Mouse (Mus musculus): ENCODE results near the gene Pik3cb. TPM values are rescaled to one million over a fixed set of nuclear protein-coding genes. Genes with fewer than 3 reads are reported as not detected.

Gene Pik3cb
- polyA plus RNA-seq (2012; rRNA removed) = 10.0 and 10.1 TPM in 2 replicates

DNA sequence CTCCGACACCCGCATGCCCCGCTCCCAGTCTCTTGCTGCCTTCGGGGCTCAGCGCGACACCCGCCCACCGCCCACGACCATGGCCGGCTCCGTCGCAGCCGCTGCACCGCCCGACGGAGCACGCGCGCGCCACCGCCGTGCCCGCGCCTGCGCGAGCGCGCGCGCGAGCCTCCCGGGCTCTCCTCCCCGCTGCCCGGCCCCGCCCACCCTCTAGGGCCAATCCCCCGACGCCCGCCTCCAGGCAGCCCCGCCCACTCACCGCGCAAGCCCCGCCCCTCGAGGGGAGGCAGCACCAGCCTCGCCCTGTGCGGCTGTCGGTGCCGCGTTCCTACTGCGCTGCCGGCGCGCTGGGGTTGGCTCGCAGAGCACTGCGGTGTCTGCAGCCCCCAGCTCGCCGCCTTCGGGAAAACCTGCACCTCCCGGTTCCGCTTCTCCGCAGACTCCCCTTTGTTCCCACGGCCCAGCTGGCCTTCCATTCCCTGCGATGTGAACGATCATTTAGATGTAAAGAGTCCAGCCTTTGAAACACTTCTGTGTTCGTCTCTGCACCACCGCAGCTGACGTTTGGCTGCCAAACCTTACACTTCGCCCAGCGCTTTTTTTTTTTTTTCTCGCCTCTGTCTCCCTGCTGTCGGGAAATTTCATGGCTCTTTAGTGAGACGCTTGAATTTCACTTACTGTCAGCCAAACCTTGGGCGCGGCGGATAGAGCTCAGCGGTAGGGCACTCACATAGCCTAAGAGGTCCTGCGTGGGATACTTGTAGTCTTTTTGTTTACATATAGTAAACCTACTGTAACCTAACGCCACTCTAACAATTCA is at the start of gene Pik3cb:
Gene Pik3cb (minus strand): TSS at position 559 of the 820 bp plus-strand sequence.

DNA sequence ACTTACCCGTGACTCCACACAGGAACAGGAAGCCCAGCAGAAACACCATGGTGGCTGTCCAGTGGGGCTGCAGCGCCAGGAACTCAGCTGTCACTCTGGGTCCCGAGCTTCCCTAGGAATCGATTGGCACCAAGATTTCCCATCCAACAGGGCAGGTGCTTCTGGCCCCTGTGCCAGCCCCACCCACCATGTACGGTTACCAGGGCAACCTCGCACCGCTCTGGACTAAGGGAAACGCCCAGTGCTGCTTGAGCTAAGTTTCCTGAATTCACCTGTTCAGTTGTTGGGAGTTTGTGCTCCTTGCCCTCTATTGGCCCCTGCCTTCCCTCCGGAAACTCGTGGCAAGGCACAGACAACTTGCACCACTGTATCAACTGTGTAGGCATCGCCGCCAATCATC is 104.8 kb downstream of the Pik3cb start, which contains the start of gene Gm1123:
Gene Gm1123 (minus strand): TSS at position 141 of the 400 bp plus-strand sequence.

Other genes starting within 250 kb of the Pik3cb start
- gene 7420426K07Rik, start 237.5 kb downstream of the Pik3cb start, polyA plus RNA-seq (2012; rRNA removed) = not detected in 2 replicates
- gene Foxl2, start 185.3 kb downstream of the Pik3cb start, polyA plus RNA-seq (2012; rRNA removed) = 0.20 and 0.22 TPM in 2 replicates
- gene Faim, start 154.2 kb downstream of the Pik3cb start, polyA plus RNA-seq (2012; rRNA removed) = 33.8 and 34.7 TPM in 2 replicates
- gene Gm1123, start 104.9 kb downstream of the Pik3cb start, polyA plus RNA-seq (2012; rRNA removed) = 0.09 and 0.13 TPM in 2 replicates
- gene Faiml, start 96.6 kb upstream of the Pik3cb start, polyA plus RNA-seq (2012; rRNA removed) = not detected in 2 replicates
- gene Cep70, start 102.7 kb upstream of the Pik3cb start, polyA plus RNA-seq (2012; rRNA removed) = 31.2 and 34.9 TPM in 2 replicates
- gene Esyt3, start 217.9 kb upstream of the Pik3cb start, polyA plus RNA-seq (2012; rRNA removed) = 1.5 and 1.7 TPM in 2 replicates